ENCODE assay signal across 10 mouse cellular contexts in the genomic region with DNA sequence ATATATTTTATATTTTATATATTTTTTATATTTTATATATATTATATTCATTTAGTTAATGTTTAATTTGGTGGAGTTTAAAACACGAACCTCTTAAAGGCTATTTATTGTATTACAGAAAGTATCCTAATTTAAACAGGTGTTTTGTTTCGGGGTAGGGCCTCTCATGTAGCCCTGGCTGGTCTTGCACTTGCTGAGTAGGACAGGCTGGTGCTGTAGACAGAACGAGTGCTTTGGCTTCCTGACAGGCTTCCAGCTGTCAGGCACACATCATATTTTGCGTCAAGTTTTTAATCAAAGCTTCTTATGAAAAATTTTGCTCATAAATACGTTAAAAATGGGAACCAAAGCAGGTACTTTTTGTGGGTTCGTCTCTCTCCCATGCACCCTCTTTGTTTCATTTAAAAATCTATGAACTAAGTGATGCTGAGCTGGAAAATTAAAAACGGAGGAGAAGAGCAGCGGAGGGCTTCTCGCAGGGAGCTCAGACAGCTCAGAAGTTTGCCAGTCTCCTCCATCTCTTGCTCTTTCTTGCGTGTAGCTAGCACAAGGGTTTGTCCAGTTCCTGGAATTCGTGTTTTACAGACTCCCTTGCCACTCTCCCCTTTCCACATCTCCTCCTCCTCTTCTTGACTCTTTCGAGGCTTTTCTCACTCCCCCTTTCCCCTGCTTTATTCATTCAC.
A peak's percentile ranks its signal among the peaks of the same experiment; 100 is the strongest.
DNase-seq lines count a peak whose midpoint lies in the region; ATAC-seq and TF ChIP-seq lines count a peak whose summit lies in the region.
"Had no signal": no experiment of that assay in that cellular context is flagged by ENCODE, and none has a peak within 500 bp of the region (broad histone marks: within the 10 kb centered on the region; RNA-seq: fewer than 3 reads in every experiment).

No protein-coding gene starts in this region.

- H3K9me3 ChIP-seq in intestine, embryonic 15.5 days, result no peaks in the 10 kb centered on the region
- H3K9me3 ChIP-seq in intestine, postnatal 0 days (ENCODE audit: control insufficient read depth), result no peaks in the 10 kb centered on the region
- H3K9me3 ChIP-seq in neural tube, embryonic 11.5 days (ENCODE audit: control insufficient read depth, low read length), result no peaks in the 10 kb centered on the region
- H3K9me3 ChIP-seq in hindbrain, embryonic 15.5 days, result no peaks in the 10 kb centered on the region
- H3K9me3 ChIP-seq: liver, embryonic 12.5 days had no signal

- H3K9ac ChIP-seq in intestine, embryonic 15.5 days, result no peak overlapping the region
- H3K9ac ChIP-seq in intestine, postnatal 0 days (ENCODE audit: low read depth, low read length), result no peak overlapping the region
- no peak overlapping the region for H3K9ac ChIP-seq in neural tube, embryonic 11.5 days (ENCODE audit: low read length)
- no peak overlapping the region for H3K9ac ChIP-seq in hindbrain, embryonic 15.5 days
- H3K9ac ChIP-seq: liver, embryonic 12.5 days had no signal

- no peak overlapping the region for H3K27ac ChIP-seq in intestine, embryonic 15.5 days
- no peak overlapping the region for H3K27ac ChIP-seq in intestine, postnatal 0 days (ENCODE audit: low read depth, low read length)
- 0 out of 2 replicates have a peak overlapping the region, but pooled peaks have one; percentile 15 for H3K27ac ChIP-seq in neural tube, embryonic 11.5 days (ENCODE audit: low read depth, low read length)
- H3K27ac ChIP-seq in hindbrain, embryonic 15.5 days (replicated peaks), result peak overlapping the region; percentile 35
- H3K27ac ChIP-seq: liver, embryonic 12.5 days had no signal

- 0 out of 2 replicates have a peak overlapping the region, but pooled peaks have one; percentile 24 for H3K4me2 ChIP-seq in intestine, embryonic 15.5 days (replicated peaks)
- H3K4me2 ChIP-seq in intestine, postnatal 0 days (replicated peaks; ENCODE audit: low read depth), result no peak overlapping the region
- no peak overlapping the region for H3K4me2 ChIP-seq in neural tube, embryonic 11.5 days (ENCODE audit: low read depth)
- H3K4me2 ChIP-seq in hindbrain, embryonic 15.5 days, result peak overlapping the region; percentile 25
- H3K4me2 ChIP-seq: liver, embryonic 12.5 days had no signal

- no peaks in the 10 kb centered on the region for H3K4me1 ChIP-seq in intestine, embryonic 15.5 days (replicated peaks)
- H3K4me1 ChIP-seq in intestine, postnatal 0 days (replicated peaks; ENCODE audit: control insufficient read depth, insufficient read depth, low read length), result no peaks in the 10 kb centered on the region
- H3K4me1 ChIP-seq in neural tube, embryonic 11.5 days (ENCODE audit: control insufficient read depth, insufficient read depth, low read length), result no peaks in the 10 kb centered on the region
- peaks cover 15% of the 10 kb centered on the region for H3K4me1 ChIP-seq in hindbrain, embryonic 15.5 days (replicated peaks)
- H3K4me1 ChIP-seq: liver, embryonic 12.5 days had no signal

- no peak overlapping the region for H3K4me3 ChIP-seq in intestine, embryonic 15.5 days (replicated peaks)
- H3K4me3 ChIP-seq in intestine, postnatal 0 days (ENCODE audit: low read depth, low read length), result no peak overlapping the region
- H3K4me3 ChIP-seq in neural tube, embryonic 11.5 days (ENCODE audit: low read depth, low read length), result no peak overlapping the region
- no peak overlapping the region for H3K4me3 ChIP-seq in hindbrain, embryonic 15.5 days
- H3K4me3 ChIP-seq: liver, embryonic 12.5 days had no signal

- WGBS in intestine, embryonic 15.5 days, result 57% methylated on average over 12 of the region's 12 CpGs
- 66% methylated on average over 12 of the region's 12 CpGs for WGBS in intestine, postnatal 0 days
- WGBS in neural tube, embryonic 11.5 days, result 70% methylated on average over 12 of the region's 12 CpGs
- 56% methylated on average over 12 of the region's 12 CpGs for WGBS in hindbrain, embryonic 15.5 days

- no peaks in the 10 kb centered on the region for H3K36me3 ChIP-seq in intestine, embryonic 15.5 days
- no peaks in the 10 kb centered on the region for H3K36me3 ChIP-seq in intestine, postnatal 0 days (ENCODE audit: control insufficient read depth, insufficient read depth)
- no peaks in the 10 kb centered on the region for H3K36me3 ChIP-seq in neural tube, embryonic 11.5 days (ENCODE audit: control insufficient read depth, insufficient read depth, low read length)
- no peaks in the 10 kb centered on the region for H3K36me3 ChIP-seq in hindbrain, embryonic 15.5 days
- H3K36me3 ChIP-seq: liver, embryonic 12.5 days had no signal

- no peak for TF ChIP-seq CTCF in intestine, postnatal 0 days (IDR thresholded peaks at IDR 0.05; ENCODE audit: low read depth)

- no peak for ATAC-seq in intestine, embryonic 15.5 days
- ATAC-seq in intestine, postnatal 0 days, result no peak
- ATAC-seq in neural tube, embryonic 11.5 days (ENCODE audit: insufficient read depth, low FRiP score, low TSS enrichment), result no peak
- no peak for ATAC-seq in hindbrain, embryonic 15.5 days (ENCODE audit: low FRiP score, low read depth)
- ATAC-seq: liver, embryonic 12.5 days had no signal

- H3K27me3 ChIP-seq in intestine, embryonic 15.5 days (replicated peaks), result no peaks in the 10 kb centered on the region
- H3K27me3 ChIP-seq in intestine, postnatal 0 days (replicated peaks; ENCODE audit: control insufficient read depth, insufficient read depth, low read length), result no peaks in the 10 kb centered on the region
- H3K27me3 ChIP-seq in neural tube, embryonic 11.5 days (ENCODE audit: control insufficient read depth, insufficient read depth, low read length), result no peaks in the 10 kb centered on the region
- H3K27me3 ChIP-seq in hindbrain, embryonic 15.5 days, result no peaks in the 10 kb centered on the region
- H3K27me3 ChIP-seq: liver, embryonic 12.5 days had no signal

- no peak for DNase-seq in neural tube, embryonic 11.5 days (ENCODE audit: low spot score)
- no peak for DNase-seq in neural tube, embryonic 10.5 days (ENCODE audit: extremely low spot score, low spot score)
- DNase-seq in testis, postnatal 14 days (ENCODE audit: low spot score), result no peak
- DNase-seq in spleen, postnatal 4 days (ENCODE audit: low spot score in 2 of 2), result no peak
- DNase-seq: cerebellum, adult 8-10 months; lung, postnatal 36 days had no signal

Comparison
In these comparisons a context has a peak if more than half of its experiments do, and no peak if none do; other contexts are left out.
1. H3K4me2 ChIP-seq: peak in intestine, embryonic 15.5 days (single experiment) and hindbrain, embryonic 15.5 days (single experiment); none in intestine, postnatal 0 days (single experiment) and neural tube, embryonic 11.5 days (single experiment).
2. H3K27ac ChIP-seq: peak in neural tube, embryonic 11.5 days (single experiment) and hindbrain, embryonic 15.5 days (single experiment); none in intestine, embryonic 15.5 days (single experiment) and intestine, postnatal 0 days (single experiment).